ENCODE assay signal across 31 mouse cellular contexts in genomic region chr2:164405519-164405918, GRCm38 (mm10). TPM values are rescaled to one million over a fixed set of nuclear protein-coding genes. Genes with fewer than 3 reads are reported as not detected.
DNase-seq lines count a peak whose midpoint lies in the region; ATAC-seq and TF ChIP-seq lines count a peak whose summit lies in the region.
"Had no signal": no experiment of that assay in that cellular context is flagged by ENCODE, and none has a peak within 500 bp of the region (broad histone marks: within the 10 kb centered on the region; RNA-seq: fewer than 3 reads in every experiment).

No protein-coding gene starts in this region.

- H3K9me3 ChIP-seq in intestine, embryonic 14.5 days (ENCODE audit: control insufficient read depth, low read length): no peaks in the 10 kb centered on the region
- no peaks in the 10 kb centered on the region for H3K9me3 ChIP-seq in intestine, postnatal 0 days (ENCODE audit: control insufficient read depth)
- H3K9me3 ChIP-seq in lung, embryonic 15.5 days: no peaks in the 10 kb centered on the region
- H3K9me3 ChIP-seq in limb, embryonic 15.5 days: no peaks in the 10 kb centered on the region
- H3K9me3 ChIP-seq in forebrain, embryonic 10.5 days: no peaks in the 10 kb centered on the region
- H3K9me3 ChIP-seq: forebrain, embryonic 12.5 days; heart, embryonic 13.5 days; liver, embryonic 13.5 days; midbrain, embryonic 12.5 days; neural tube, embryonic 12.5 days had no signal

- peak overlapping the region; percentile 79; the same call in 1 of the 2 replicates for H3K4me2 ChIP-seq in intestine, embryonic 14.5 days (ENCODE audit: low read length)
- H3K4me2 ChIP-seq in intestine, postnatal 0 days (replicated peaks; ENCODE audit: low read depth): no peak overlapping the region
- peak overlapping the region; percentile 74 for H3K4me2 ChIP-seq in lung, embryonic 15.5 days
- peak overlapping the region; percentile 77; the same call in 1 of the 2 replicates for H3K4me2 ChIP-seq in limb, embryonic 15.5 days
- H3K4me2 ChIP-seq: liver, embryonic 13.5 days had no signal

- TF ChIP-seq CTCF in intestine, postnatal 0 days (IDR thresholded peaks at IDR 0.05; ENCODE audit: low read depth): no peak

- ATAC-seq in intestine, embryonic 14.5 days (replicated peaks; ENCODE audit: low FRiP score, low TSS enrichment, low read depth): no peak
- no peak for ATAC-seq in intestine, postnatal 0 days
- ATAC-seq in lung, embryonic 15.5 days (ENCODE audit: borderline replicate concordance, extremely low read depth, low FRiP score, low TSS enrichment): no peak
- ATAC-seq in limb, embryonic 15.5 days (ENCODE audit: insufficient number of reproducible peaks, low FRiP score, low TSS enrichment, low read depth): no peak

- H3K4me1 ChIP-seq in intestine, embryonic 14.5 days (replicated peaks; ENCODE audit: control insufficient read depth, insufficient read depth, low read length): peaks cover 27% of the 10 kb centered on the region
- H3K4me1 ChIP-seq in intestine, postnatal 0 days (replicated peaks; ENCODE audit: control insufficient read depth, insufficient read depth, low read length): peaks cover 4% of the 10 kb centered on the region; the same call in 1 of the 2 replicates
- peaks cover 55% of the 10 kb centered on the region for H3K4me1 ChIP-seq in lung, embryonic 15.5 days
- peaks cover 52% of the 10 kb centered on the region for H3K4me1 ChIP-seq in limb, embryonic 15.5 days
- H3K4me1 ChIP-seq in forebrain, embryonic 10.5 days: peaks cover 34% of the 10 kb centered on the region
- H3K4me1 ChIP-seq: liver, embryonic 13.5 days had no signal

- no peak overlapping the region for H3K27ac ChIP-seq in intestine, embryonic 14.5 days (ENCODE audit: low read depth)
- H3K27ac ChIP-seq in intestine, postnatal 0 days (ENCODE audit: low read depth, low read length): no peak overlapping the region
- H3K27ac ChIP-seq in lung, embryonic 15.5 days: peak overlapping the region; percentile 94
- H3K27ac ChIP-seq in limb, embryonic 15.5 days: peak overlapping the region; percentile 87; the same call in 1 of the 2 replicates
- no peak overlapping the region for H3K27ac ChIP-seq in forebrain, embryonic 10.5 days
- H3K27ac ChIP-seq: forebrain, embryonic 12.5 days; heart, embryonic 13.5 days; hindbrain, embryonic 14.5 days; liver, embryonic 13.5 days; midbrain, embryonic 12.5 days; neural tube, embryonic 12.5 days had no signal

- H3K4me3 ChIP-seq in intestine, embryonic 14.5 days (ENCODE audit: low read depth, low read length): no peak overlapping the region
- H3K4me3 ChIP-seq in intestine, postnatal 0 days (ENCODE audit: low read depth, low read length): no peak overlapping the region
- H3K4me3 ChIP-seq in lung, embryonic 15.5 days: peak overlapping the region; percentile 46
- peak overlapping the region; percentile 44 for H3K4me3 ChIP-seq in limb, embryonic 15.5 days
- H3K4me3 ChIP-seq in forebrain, embryonic 10.5 days: no peak overlapping the region
- H3K4me3 ChIP-seq: liver, embryonic 13.5 days; megakaryocyte, embryonic 14.5 days; midbrain, embryonic 12.5 days; myocyte had no signal

- H3K9ac ChIP-seq in intestine, embryonic 14.5 days (ENCODE audit: low read length): no peak overlapping the region
- no peak overlapping the region for H3K9ac ChIP-seq in intestine, postnatal 0 days (ENCODE audit: low read depth, low read length)
- H3K9ac ChIP-seq in lung, embryonic 15.5 days: no peak overlapping the region
- H3K9ac ChIP-seq in limb, embryonic 15.5 days: no peak overlapping the region
- H3K9ac ChIP-seq: forebrain, embryonic 12.5 days; liver, embryonic 13.5 days; midbrain, embryonic 12.5 days; neural tube, embryonic 12.5 days had no signal

- H3K36me3 ChIP-seq in intestine, embryonic 14.5 days (ENCODE audit: control insufficient read depth, insufficient read depth, low read length): no peaks in the 10 kb centered on the region
- H3K36me3 ChIP-seq in intestine, postnatal 0 days (ENCODE audit: control insufficient read depth, insufficient read depth): no peaks in the 10 kb centered on the region
- H3K36me3 ChIP-seq in lung, embryonic 15.5 days: no peaks in the 10 kb centered on the region
- H3K36me3 ChIP-seq in limb, embryonic 15.5 days: no peaks in the 10 kb centered on the region
- no peaks in the 10 kb centered on the region for H3K36me3 ChIP-seq in forebrain, embryonic 10.5 days (replicated peaks)
- H3K36me3 ChIP-seq: forebrain, embryonic 12.5 days; G1E; heart, embryonic 13.5 days; liver, embryonic 13.5 days; midbrain, embryonic 12.5 days; neural tube, embryonic 12.5 days had no signal

- 39% methylated on average over 5 of the region's 5 CpGs for WGBS in intestine, embryonic 14.5 days
- WGBS in intestine, postnatal 0 days: 59% methylated on average over 5 of the region's 5 CpGs
- 31% methylated on average over 5 of the region's 5 CpGs for WGBS in lung, embryonic 15.5 days
- WGBS in limb, embryonic 15.5 days: 36% methylated on average over 5 of the region's 5 CpGs
- WGBS in forebrain, embryonic 10.5 days: 37% methylated on average over 5 of the region's 5 CpGs

- peaks cover 74% of the 10 kb centered on the region for H3K27me3 ChIP-seq in intestine, embryonic 14.5 days (replicated peaks; ENCODE audit: control insufficient read depth, insufficient read depth, low read length)
- peaks cover 67% of the 10 kb centered on the region for H3K27me3 ChIP-seq in intestine, postnatal 0 days (replicated peaks; ENCODE audit: control insufficient read depth, insufficient read depth, low read length)
- peaks cover 70% of the 10 kb centered on the region for H3K27me3 ChIP-seq in lung, embryonic 15.5 days
- H3K27me3 ChIP-seq in limb, embryonic 15.5 days: peaks cover 96% of the 10 kb centered on the region
- H3K27me3 ChIP-seq in forebrain, embryonic 10.5 days (ENCODE audit: poor library complexity, severe bottlenecking): peaks cover 100% of the 10 kb centered on the region

- DNase-seq in intestine, embryonic 14.5 days (ENCODE audit: low spot score): no peak
- DNase-seq in lung, postnatal 36 days: no peak
- DNase-seq in forebrain, embryonic 10.5 days (ENCODE audit: extremely low spot score, low spot score): no peak
- DNase-seq in adrenal gland, adult 18-20 months (ENCODE audit: low spot score in 2 of 2): no peak
- DNase-seq: adrenal gland, postnatal 14 days; cerebellum, adult 11 months; cerebellum, postnatal 10 days; gastrocnemius, postnatal 10 days; heart, postnatal 10 days; kidney, adult 9 months; kidney, postnatal 14 days; layer of hippocampus, adult 9-11 months; liver, embryonic 13.5 days; right cerebral cortex, postnatal 4 days; thymus, postnatal 4 days had no signal

RNA-seq across cellular contexts. Expression of gene Matn4, which starts 0.6 kb away (rescaled TPM):
- 1.7 and 1.9 TPM in 2 replicates for polyA plus RNA-seq in intestine, embryonic 14.5 days (2014; fragmentation: Nextera tagmentation; extraction: Ambion mirVana)
- 1.9 and 2.4 TPM in 2 replicates for polyA plus RNA-seq in intestine, postnatal 0 days (2015; fragmentation: Nextera tagmentation; extraction: Ambion mirVana)
- 41.3 and 42.7 TPM in 2 replicates for polyA plus RNA-seq in lung, embryonic 15.5 days (2015; fragmentation: Nextera tagmentation; extraction: Ambion mirVana)
- 108 and 113 TPM in 2 replicates for polyA plus RNA-seq in limb, embryonic 15.5 days (2015; fragmentation: Nextera tagmentation; extraction: Ambion mirVana)
- polyA plus RNA-seq in forebrain, embryonic 10.5 days (2016; fragmentation: Nextera tagmentation; extraction: Ambion mirVana): not detected in 2 replicates
- 1 to 10 TPM in 1 of 2 experiments, under 1 TPM in 1; 0.76 to 1.7 TPM for total RNA-seq in adrenal gland, adult 18-20 months (2021)
- total RNA-seq: hematopoietic stem cell, adult 5-6 weeks had no signal
- polyA plus RNA-seq: G1E had no signal

RNA-seq across cellular contexts. Expression of gene Rbpjl, which starts 2.6 kb away (rescaled TPM):
- polyA plus RNA-seq in intestine, embryonic 14.5 days (2014; fragmentation: Nextera tagmentation; extraction: Ambion mirVana): 0.07 and 10.4 TPM in 2 replicates
- polyA plus RNA-seq in intestine, postnatal 0 days (2015; fragmentation: Nextera tagmentation; extraction: Ambion mirVana): 0.12 and 0.16 TPM in 2 replicates
- 9.4 and 10.7 TPM in 2 replicates for polyA plus RNA-seq in lung, embryonic 15.5 days (2015; fragmentation: Nextera tagmentation; extraction: Ambion mirVana)
- 1.2 and 1.3 TPM in 2 replicates for polyA plus RNA-seq in limb, embryonic 15.5 days (2015; fragmentation: Nextera tagmentation; extraction: Ambion mirVana)
- polyA plus RNA-seq in forebrain, embryonic 10.5 days (2016; fragmentation: Nextera tagmentation; extraction: Ambion mirVana): not detected in 2 replicates
- not detected for total RNA-seq in adrenal gland, adult 18-20 months (2021)
- total RNA-seq: adrenal gland, postnatal 14 days; heart, adult 8-10 months; heart, postnatal 10 days; hematopoietic stem cell, adult 5-6 weeks had no signal
- polyA plus RNA-seq: embryonic facial prominence, embryonic 11.5 days; G1E; thymus, postnatal 0 days had no signal

RNA-seq across cellular contexts. Expression of gene Slpi, which starts 16.6 kb away (rescaled TPM):
- polyA plus RNA-seq in intestine, embryonic 14.5 days (2014; fragmentation: Nextera tagmentation; extraction: Ambion mirVana): 0.32 TPM in 1 of 2 replicates, not detected in the other
- polyA plus RNA-seq in intestine, postnatal 0 days (2015; fragmentation: Nextera tagmentation; extraction: Ambion mirVana): 82.5 and 95.0 TPM in 2 replicates
- 1.4 and 1.6 TPM in 2 replicates for polyA plus RNA-seq in lung, embryonic 15.5 days (2015; fragmentation: Nextera tagmentation; extraction: Ambion mirVana)
- 4.3 TPM in 2 replicates for polyA plus RNA-seq in limb, embryonic 15.5 days (2015; fragmentation: Nextera tagmentation; extraction: Ambion mirVana)
- 0.22 and 0.36 TPM in 2 replicates for polyA plus RNA-seq in forebrain, embryonic 10.5 days (2016; fragmentation: Nextera tagmentation; extraction: Ambion mirVana)
- total RNA-seq in adrenal gland, adult 18-20 months (2021): 10 to 100 TPM; 21.8 to 45.7 TPM
- total RNA-seq: G1E; midbrain, postnatal 0 days had no signal
- polyA plus RNA-seq: G1E; midbrain, embryonic 12.5 days; neural tube, embryonic 12.5 days had no signal

RNA-seq across cellular contexts. Expression of gene Sdc4, which starts 38.2 kb away (rescaled TPM):
- 104 and 110 TPM in 2 replicates for polyA plus RNA-seq in intestine, embryonic 14.5 days (2014; fragmentation: Nextera tagmentation; extraction: Ambion mirVana)
- polyA plus RNA-seq in intestine, postnatal 0 days (2015; fragmentation: Nextera tagmentation; extraction: Ambion mirVana): 92.0 and 103 TPM in 2 replicates
- 161 and 178 TPM in 2 replicates for polyA plus RNA-seq in lung, embryonic 15.5 days (2015; fragmentation: Nextera tagmentation; extraction: Ambion mirVana)
- polyA plus RNA-seq in limb, embryonic 15.5 days (2015; fragmentation: Nextera tagmentation; extraction: Ambion mirVana): 107 and 110 TPM in 2 replicates
- 19.6 and 22.7 TPM in 2 replicates for polyA plus RNA-seq in forebrain, embryonic 10.5 days (2016; fragmentation: Nextera tagmentation; extraction: Ambion mirVana)
- total RNA-seq in adrenal gland, adult 18-20 months (2021): 100 to 1,000 TPM; 133 to 150 TPM
- polyA plus RNA-seq: G1E had no signal

RNA-seq across cellular contexts. Expression of gene Sys1, which starts 51.2 kb away (rescaled TPM):
- 65.2 and 67.2 TPM in 2 replicates for polyA plus RNA-seq in intestine, embryonic 14.5 days (2014; fragmentation: Nextera tagmentation; extraction: Ambion mirVana)
- polyA plus RNA-seq in intestine, postnatal 0 days (2015; fragmentation: Nextera tagmentation; extraction: Ambion mirVana): 58.7 and 62.3 TPM in 2 replicates
- polyA plus RNA-seq in lung, embryonic 15.5 days (2015; fragmentation: Nextera tagmentation; extraction: Ambion mirVana): 65.8 and 69.0 TPM in 2 replicates
- 54.5 and 61.2 TPM in 2 replicates for polyA plus RNA-seq in limb, embryonic 15.5 days (2015; fragmentation: Nextera tagmentation; extraction: Ambion mirVana)
- 57.9 and 59.5 TPM in 2 replicates for polyA plus RNA-seq in forebrain, embryonic 10.5 days (2016; fragmentation: Nextera tagmentation; extraction: Ambion mirVana)
- 10 to 100 TPM; 28.7 to 33.3 TPM for total RNA-seq in adrenal gland, adult 18-20 months (2021)

Comparison
In these comparisons a context has a peak if more than half of its experiments do, and no peak if none do; other contexts are left out.
1. RNA of gene Slpi, which starts 16.6 kb away (polyA plus RNA-seq): 82.5 to 95.0 TPM in intestine, postnatal 0 days; 4.3 TPM in limb, embryonic 15.5 days, 1.4 to 1.6 TPM in lung, embryonic 15.5 days, 0.32 TPM in intestine, embryonic 14.5 days and 0.22 to 0.36 TPM in forebrain, embryonic 10.5 days; every median in the first group is over 10 times any median in the second.
2. H3K27ac ChIP-seq: peak in lung, embryonic 15.5 days (single experiment) and limb, embryonic 15.5 days (single experiment); none in intestine, embryonic 14.5 days (single experiment), intestine, postnatal 0 days (single experiment) and forebrain, embryonic 10.5 days (single experiment).
3. H3K4me3 ChIP-seq: peak in lung, embryonic 15.5 days (single experiment) and limb, embryonic 15.5 days (single experiment); none in intestine, embryonic 14.5 days (single experiment), intestine, postnatal 0 days (single experiment) and forebrain, embryonic 10.5 days (single experiment).
4. RNA of gene Matn4, which starts 0.6 kb away (polyA plus RNA-seq): 108 to 113 TPM in limb, embryonic 15.5 days and 41.3 to 42.7 TPM in lung, embryonic 15.5 days; 1.9 to 2.4 TPM in intestine, postnatal 0 days, 1.7 to 1.9 TPM in intestine, embryonic 14.5 days and not detected in forebrain, embryonic 10.5 days; every median in the first group is over 10 times any median in the second.